Mouse (Mus musculus) MEL (cell line): ENCODE results near the gene Eif1b.

Experiments used
- CHD1 ChIP-seq: IDR thresholded peaks from 2 replicates; pipeline ENCODE4 v1.6.1; 2012; ENCODE audit warnings: low read depth, mild to moderate bottlenecking, inconsistent platforms, low read length, improper control_type of control experiment
- CHD2 ChIP-seq: IDR thresholded peaks from 2 replicates; pipeline ENCODE4 v1.6.1; 2011; ENCODE audit warnings: low read length, improper control_type of control experiment
- CTCF ChIP-seq, 3 experiments: IDR thresholded peaks in 2 of 3; conservative IDR thresholded peaks in 1 of 3; 2 replicates each; pipeline ENCODE4 v1.5.1; 2011 to 2012; ENCODE audit warnings: low read length in 3 of 3, low read depth in 2 of 3, mild to moderate bottlenecking in 2 of 3, improper control_type of control experiment in 1 of 3, inconsistent platforms in 1 of 3, mixed read lengths in 1 of 3, moderate library complexity in 1 of 3; ENCODE audit not compliant: control insufficient read depth in 1 of 3, insufficient read depth in 1 of 3, poor library complexity in 1 of 3, severe bottlenecking in 1 of 3
- EP300 ChIP-seq, 2 experiments: IDR thresholded peaks; 2 replicates each; pipeline ENCODE4 v1.6.1; 2011; ENCODE audit warnings: improper control_type of control experiment in 2 of 2, low read length in 2 of 2, low read depth in 1 of 2, mild to moderate bottlenecking in 1 of 2
- ETS1 ChIP-seq: IDR thresholded peaks from 2 replicates; pipeline ENCODE4 v1.6.1; 2012; ENCODE audit warnings: low read depth, mild to moderate bottlenecking, inconsistent platforms, low read length, improper control_type of control experiment, moderate library complexity
- GATA1 ChIP-seq: IDR thresholded peaks from 2 replicates; pipeline ENCODE4 v1.6.1; 2011; ENCODE audit warnings: low read depth, low read length, improper control_type of control experiment
- MAFK ChIP-seq: IDR thresholded peaks from 2 replicates; pipeline ENCODE4 v1.6.1; 2011; ENCODE audit warnings: low read depth, mild to moderate bottlenecking, low read length, improper control_type of control experiment, borderline replicate concordance
- MAX ChIP-seq: IDR thresholded peaks from 2 replicates; pipeline ENCODE4 v1.6.1; 2011; ENCODE audit warnings: low read length, improper control_type of control experiment
- MEF2A ChIP-seq: IDR thresholded peaks from 2 replicates; pipeline ENCODE4 v1.6.1; 2014; ENCODE audit warnings: low read depth, mild to moderate bottlenecking, inconsistent platforms, low read length, improper control_type of control experiment; ENCODE audit not compliant: poor library complexity, insufficient replicate concordance, severe bottlenecking; ENCODE audit errors: extremely low read depth
- POLR2A ChIP-seq, 2 experiments: IDR thresholded peaks; 2 replicates each; pipeline ENCODE4 v1.6.1; 2011 to 2012; ENCODE audit warnings: low read length in 2 of 2, mild to moderate bottlenecking in 2 of 2, control low read depth in 1 of 2, improper control_type of control experiment in 1 of 2, low read depth in 1 of 2, moderate library complexity in 1 of 2; ENCODE audit not compliant: control insufficient read depth in 1 of 2, insufficient read depth in 1 of 2, poor library complexity in 1 of 2
- RCOR1 ChIP-seq: IDR thresholded peaks from 2 replicates; pipeline ENCODE4 v1.6.1; 2012; ENCODE audit warnings: low read depth, mild to moderate bottlenecking, inconsistent platforms, low read length, improper control_type of control experiment
- SIN3A ChIP-seq: IDR thresholded peaks from 2 replicates; pipeline ENCODE4 v1.6.1; 2012; ENCODE audit warnings: low read length, improper control_type of control experiment, inconsistent platforms
- TCF12 ChIP-seq: IDR thresholded peaks from 2 replicates; pipeline ENCODE4 v1.6.1; 2014; ENCODE audit warnings: low read depth, mild to moderate bottlenecking, inconsistent platforms, low read length, improper control_type of control experiment, moderate library complexity
- USF2 ChIP-seq, 2 experiments: IDR thresholded peaks; 2 replicates each; pipeline ENCODE4 v1.6.1; 2011 to 2012; ENCODE audit warnings: improper control_type of control experiment in 2 of 2, low read length in 2 of 2, borderline replicate concordance in 1 of 2, inconsistent platforms in 1 of 2, low read depth in 1 of 2, mild to moderate bottlenecking in 1 of 2; ENCODE audit not compliant: insufficient read depth in 1 of 2

DNA sequence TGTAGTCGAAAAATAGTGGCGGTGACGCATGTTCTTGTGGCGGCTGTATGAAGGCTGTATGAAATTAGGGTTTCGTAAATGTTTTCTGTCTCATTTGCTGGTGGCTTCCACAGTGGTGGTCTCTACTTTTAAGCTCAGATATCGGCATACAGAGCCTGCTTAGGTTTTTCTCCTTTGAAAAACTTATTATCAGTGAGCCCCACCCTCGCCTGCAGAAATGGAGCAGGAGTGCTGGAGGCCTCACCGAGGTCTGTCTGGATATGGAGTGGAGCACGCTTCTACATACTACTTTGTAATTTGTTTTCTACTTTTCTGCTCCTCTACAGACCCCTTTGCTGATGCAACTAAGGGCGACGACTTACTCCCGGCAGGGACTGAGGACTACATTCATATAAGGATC lies 1.7 kb downstream of the Eif1b start:
- TF ChIP-seq EP300 (IDR thresholded peaks at IDR 0.05; ENCODE audit: low read depth in 1 of 2, low read length in 2 of 2) (no peak), CTCF (IDR thresholded peaks at IDR 0.05 in 2 of 3, conservative IDR thresholded peaks at IDR 0.05 in 1 of 3; ENCODE audit: control insufficient read depth in 1 of 3, insufficient read depth in 1 of 3, low read depth in 2 of 3, low read length in 3 of 3, poor library complexity in 1 of 3, severe bottlenecking in 1 of 3) (no peak), RCOR1 (no peak), MEF2A (no peak), USF2 (IDR thresholded peaks at IDR 0.05; ENCODE audit: borderline replicate concordance in 1 of 2, insufficient read depth in 1 of 2, low read depth in 1 of 2, low read length in 2 of 2) (no peak), CHD1 (no peak), TCF12 (no peak), GATA1 (no peak), MAFK (no peak), POLR2A (IDR thresholded peaks at IDR 0.05; ENCODE audit: control insufficient read depth in 1 of 2, insufficient read depth in 1 of 2, low read depth in 1 of 2, low read length in 2 of 2, poor library complexity in 1 of 2) (no peak), MAX (no peak), CHD2 (no peak), SIN3A (no peak), ETS1 (no peak)
